ENCODE assay signal across 8 mouse cellular contexts in the genomic region with DNA sequence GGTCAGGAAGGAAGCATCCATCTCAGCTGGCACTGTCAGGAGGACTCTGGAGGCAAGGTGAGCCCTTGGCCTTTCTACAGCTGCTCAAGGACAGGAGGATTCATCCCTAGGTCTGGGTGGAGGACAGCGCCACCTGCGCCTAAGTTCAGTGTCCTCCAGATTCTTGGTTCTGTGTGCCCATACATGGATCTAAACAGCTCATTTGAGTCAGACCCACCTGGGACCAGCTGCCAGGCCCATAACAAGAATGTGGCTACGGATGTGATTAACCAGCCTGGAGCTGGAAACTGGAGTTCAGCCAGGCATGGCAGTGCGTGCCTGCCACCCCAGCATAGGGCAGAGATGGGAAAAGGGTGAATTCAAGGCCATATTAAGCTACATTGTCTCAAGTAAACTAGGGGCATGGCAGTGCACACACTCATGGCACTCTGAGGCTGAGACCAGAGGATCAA. TPM values are rescaled to one million over a fixed set of nuclear protein-coding genes. Genes with fewer than 3 reads are reported as not detected.
DNase-seq lines count a peak whose midpoint lies in the region; ATAC-seq and TF ChIP-seq lines count a peak whose summit lies in the region.

No protein-coding gene starts in this region.

- H3K4me2 ChIP-seq in hindbrain, embryonic 16.5 days (ENCODE audit: low read length) = peak overlapping the region; percentile 2
- H3K4me2 ChIP-seq in limb, embryonic 14.5 days (replicated peaks; ENCODE audit: low read depth, low read length, severe bottlenecking) = peak overlapping the region; percentile 8; the same call in 1 of the 2 replicates

- TF ChIP-seq POLR2A in limb, embryonic 14.5 days (IDR thresholded peaks at IDR 0.05; ENCODE audit: borderline replicate concordance, extremely low read depth, insufficient read depth, insufficient read length) = no peak

- ATAC-seq in hindbrain, embryonic 16.5 days = 0 out of 2 replicates have a peak, but pooled peaks have one; percentile 26
- no peak for ATAC-seq in limb, embryonic 14.5 days (ENCODE audit: low FRiP score, low read depth)

- peak; percentile 75 for DNase-seq in 3134 (ENCODE audit: extremely low read depth, insufficient read length, low spot score)
- DNase-seq in Muller cell, postnatal 12 days (ENCODE audit: inconsistent ontology term) = peak; percentile 87
- no peak for DNase-seq in limb, embryonic 14.5 days (ENCODE audit: low spot score)
- DNase-seq in cerebellum, adult 11 months = no peak
- DNase-seq in c-Kit-positive CD71-positive TER-119-positive erythroid progenitor cells, embryonic 14.5 days (ENCODE audit: low spot score) = no peak
- DNase-seq in right cerebral cortex, postnatal 10 days (ENCODE audit: low spot score in 2 of 2) = no peak
- no peak for DNase-seq in thymus, postnatal 25 days

- no peak overlapping the region for H3K4me3 ChIP-seq in hindbrain, embryonic 16.5 days (ENCODE audit: low read length)
- no peak overlapping the region for H3K4me3 ChIP-seq in limb, embryonic 14.5 days (replicated peaks; ENCODE audit: low read length)

- H3K4me1 ChIP-seq in hindbrain, embryonic 16.5 days (ENCODE audit: control insufficient read depth, insufficient read depth, low read depth, low read length) = peaks cover 25% of the 10 kb centered on the region
- H3K4me1 ChIP-seq in limb, embryonic 14.5 days (ENCODE audit: control insufficient read depth, insufficient read depth, low read length) = peaks cover 23% of the 10 kb centered on the region

- no peaks in the 10 kb centered on the region for H3K27me3 ChIP-seq in hindbrain, embryonic 16.5 days (replicated peaks; ENCODE audit: control insufficient read depth, insufficient read depth, low read length)
- H3K27me3 ChIP-seq in limb, embryonic 14.5 days (ENCODE audit: control insufficient read depth, insufficient read depth, low read length) = no peaks in the 10 kb centered on the region

- WGBS in hindbrain, embryonic 16.5 days = 22% methylated on average over 4 of the region's 4 CpGs
- 49% methylated on average over 4 of the region's 4 CpGs for WGBS in limb, embryonic 14.5 days

- H3K9ac ChIP-seq in hindbrain, embryonic 16.5 days (ENCODE audit: low read depth, low read length) = peak overlapping the region; percentile 18; the same call in 1 of the 2 replicates
- 0 out of 2 replicates have a peak overlapping the region, but pooled peaks have one; percentile 5 for H3K9ac ChIP-seq in limb, embryonic 14.5 days (ENCODE audit: low read depth, low read length, severe bottlenecking)

- no peaks in the 10 kb centered on the region for H3K36me3 ChIP-seq in hindbrain, embryonic 16.5 days (ENCODE audit: control insufficient read depth, insufficient read depth, low read length)
- H3K36me3 ChIP-seq in limb, embryonic 14.5 days (ENCODE audit: control insufficient read depth, insufficient read depth, low read length) = no peaks in the 10 kb centered on the region

- no peaks in the 10 kb centered on the region for H3K9me3 ChIP-seq in hindbrain, embryonic 16.5 days (ENCODE audit: control insufficient read depth, low read length)
- no peaks in the 10 kb centered on the region for H3K9me3 ChIP-seq in limb, embryonic 14.5 days (ENCODE audit: control insufficient read depth, low read length)

- H3K27ac ChIP-seq in hindbrain, embryonic 16.5 days (ENCODE audit: low read depth, low read length) = 0 out of 2 replicates have a peak overlapping the region, but pooled peaks have one; percentile 23
- 0 out of 2 replicates have a peak overlapping the region, but pooled peaks have one; percentile 48 for H3K27ac ChIP-seq in limb, embryonic 14.5 days (replicated peaks; ENCODE audit: low read depth, low read length)

RNA-seq across cellular contexts. Expression of gene Col18a1, which starts 14.8 kb away (rescaled TPM):
- 26.4 and 41.9 TPM in 2 replicates for polyA plus RNA-seq in hindbrain, embryonic 16.5 days (2015; fragmentation: Nextera tagmentation; extraction: Ambion mirVana)
- polyA plus RNA-seq in limb, embryonic 14.5 days (2012; rRNA removed) = 66.4 and 75.0 TPM in 2 replicates
- polyA plus RNA-seq in limb, embryonic 14.5 days (2014; fragmentation: Nextera tagmentation; extraction: Ambion mirVana) = 77.8 and 80.2 TPM in 2 replicates

Comparison
In these comparisons a context has a peak if more than half of its experiments do, and no peak if none do; other contexts are left out.
1. DNase-seq: peak in 3134 (single experiment) and Muller cell, postnatal 12 days (single experiment); none in limb, embryonic 14.5 days (single experiment), cerebellum, adult 11 months (single experiment), c-Kit-positive CD71-positive TER-119-positive erythroid progenitor cells, embryonic 14.5 days (single experiment), right cerebral cortex, postnatal 10 days (0 of 2) and thymus, postnatal 25 days (single experiment).